In genomic region chr11:88950640-88951250, GRCm38 (mm10) we compare ENCODE assay signal across 26 mouse cellular contexts. TPM values are rescaled to one million over a fixed set of nuclear protein-coding genes. Genes with fewer than 3 reads are reported as not detected.
DNase-seq lines count a peak whose midpoint lies in the region; ATAC-seq and TF ChIP-seq lines count a peak whose summit lies in the region.
"Had no signal": no experiment of that assay in that cellular context is flagged by ENCODE, and none has a peak within 500 bp of the region (broad histone marks: within the 10 kb centered on the region; RNA-seq: fewer than 3 reads in every experiment).

No protein-coding gene starts in this region.

- no peak for TF ChIP-seq CTCF in testis, adult 2 months (IDR thresholded peaks at IDR 0.05; ENCODE audit: control insufficient read depth, insufficient read depth, insufficient replicate concordance, low read depth, low read length)
- no peak for TF ChIP-seq CTCF in stomach, postnatal 0 days (IDR thresholded peaks at IDR 0.05; ENCODE audit: low read depth)

- H3K36me3 ChIP-seq in testis, adult 2 months (ENCODE audit: control insufficient read depth, insufficient read depth, low read length): peaks cover 4% of the 10 kb centered on the region
- H3K36me3 ChIP-seq in embryonic facial prominence, embryonic 10.5 days (replicated peaks): peaks cover 56% of the 10 kb centered on the region
- 0 out of 2 replicates have a peak, but pooled peaks cover 5% of the 10 kb centered on the region for H3K36me3 ChIP-seq in stomach, postnatal 0 days (ENCODE audit: control insufficient read depth, insufficient read depth, low read length)

- 0 out of 2 replicates have a peak overlapping the region, but pooled peaks have one; percentile 26 for H3K27ac ChIP-seq in testis, adult 2 months (ENCODE audit: control insufficient read depth, insufficient read depth, low read depth, low read length)
- H3K27ac ChIP-seq in embryonic facial prominence, embryonic 10.5 days (replicated peaks): 0 out of 2 replicates have a peak overlapping the region, but pooled peaks have one; percentile 30
- H3K27ac ChIP-seq in stomach, postnatal 0 days (replicated peaks): peak overlapping the region; percentile 67
- H3K27ac ChIP-seq: embryonic facial prominence, embryonic 12.5 days; heart, embryonic 10.5 days; hindbrain, embryonic 14.5 days; kidney, postnatal 0 days; midbrain, embryonic 13.5 days; stomach, embryonic 15.5 days had no signal

- WGBS in embryonic facial prominence, embryonic 10.5 days: 90% methylated on average over 13 of the region's 13 CpGs
- WGBS in stomach, postnatal 0 days: 82% methylated on average over 13 of the region's 13 CpGs

- H3K27me3 ChIP-seq in testis, adult 2 months (ENCODE audit: control insufficient read depth, insufficient read depth, low read length): no peaks in the 10 kb centered on the region
- no peaks in the 10 kb centered on the region for H3K27me3 ChIP-seq in embryonic facial prominence, embryonic 10.5 days (replicated peaks; ENCODE audit: low read depth, poor library complexity, severe bottlenecking)
- no peaks in the 10 kb centered on the region for H3K27me3 ChIP-seq in stomach, postnatal 0 days (ENCODE audit: control insufficient read depth, insufficient read depth, low read length)
- H3K27me3 ChIP-seq: embryonic facial prominence, embryonic 12.5 days; midbrain, embryonic 13.5 days; stomach, embryonic 15.5 days had no signal

- TF ChIP-seq POLR2A in testis, adult 2 months (IDR thresholded peaks at IDR 0.05; ENCODE audit: control insufficient read depth, low read depth, low read length): no peak

- 0 out of 2 replicates have a peak overlapping the region, but pooled peaks have one; percentile 13 for H3K9ac ChIP-seq in stomach, postnatal 0 days (ENCODE audit: low read length)
- H3K9ac ChIP-seq: embryonic facial prominence, embryonic 12.5 days; hindbrain, embryonic 14.5 days; midbrain, embryonic 13.5 days; stomach, embryonic 15.5 days had no signal

- peak; percentile 21 for DNase-seq in adrenal gland, adult 2 months
- no peak for DNase-seq in adrenal gland, adult (ENCODE audit: inconsistent age in 2 of 2, low spot score in 1 of 2)
- DNase-seq in testis, postnatal 14 days (ENCODE audit: low spot score): no peak
- DNase-seq in embryonic facial prominence, embryonic 10.5 days (ENCODE audit: low spot score): no peak
- DNase-seq in stomach, postnatal 0 days (ENCODE audit: low spot score): no peak
- DNase-seq in right cerebral cortex, postnatal 4 days: no peak
- no peak for DNase-seq in gastrocnemius, postnatal 36 days
- DNase-seq: adrenal gland, adult 8-10 months; cerebellum, adult 11-12 months; cerebellum, postnatal 36 days; gastrocnemius, postnatal 25 days; heart, postnatal 10 days; lung, adult 18-20 months; lung, postnatal 36 days had no signal

- no peak overlapping the region for H3K4me2 ChIP-seq in stomach, postnatal 0 days (replicated peaks; ENCODE audit: low read depth)
- H3K4me2 ChIP-seq: embryonic facial prominence, embryonic 12.5 days; hindbrain, embryonic 14.5 days; midbrain, embryonic 13.5 days; stomach, embryonic 15.5 days had no signal

- intact Hi-C loops in gastrocnemius, postnatal 36 days (cut with DNase I): loop anchor here (5.0 kb wide), 1 partner anchor 93 kb away; no protein-coding TSS in a partner anchor

- TF ChIP-seq EP300 in stomach, postnatal 0 days (optimal IDR thresholded peaks at IDR 0.05): no peak

- ATAC-seq in stomach, postnatal 0 days (ENCODE audit: low FRiP score, low TSS enrichment): no peak
- ATAC-seq: intestine, postnatal 0 days; midbrain, embryonic 13.5 days had no signal

- no peaks in the 10 kb centered on the region for H3K9me3 ChIP-seq in embryonic facial prominence, embryonic 10.5 days
- H3K9me3 ChIP-seq in stomach, postnatal 0 days (ENCODE audit: control insufficient read depth, low read length): no peaks in the 10 kb centered on the region
- H3K9me3 ChIP-seq: embryonic facial prominence, embryonic 12.5 days; heart, embryonic 10.5 days; midbrain, embryonic 13.5 days; stomach, embryonic 15.5 days had no signal

- no peak overlapping the region for H3K4me3 ChIP-seq in testis, adult 2 months (ENCODE audit: control insufficient read depth, low read depth, low read length)
- no peak overlapping the region for H3K4me3 ChIP-seq in embryonic facial prominence, embryonic 10.5 days
- no peak overlapping the region for H3K4me3 ChIP-seq in stomach, postnatal 0 days (ENCODE audit: low read depth, low read length)
- H3K4me3 ChIP-seq: embryonic facial prominence, embryonic 12.5 days; heart, embryonic 10.5 days; midbrain, embryonic 13.5 days; stomach, embryonic 15.5 days had no signal

- no peaks in the 10 kb centered on the region; the same call in 1 of the 2 replicates for H3K4me1 ChIP-seq in testis, adult 2 months (ENCODE audit: control insufficient read depth, insufficient read depth, low read length)
- H3K4me1 ChIP-seq in embryonic facial prominence, embryonic 10.5 days: peaks cover 26% of the 10 kb centered on the region
- no peaks in the 10 kb centered on the region for H3K4me1 ChIP-seq in stomach, postnatal 0 days (replicated peaks; ENCODE audit: control insufficient read depth, insufficient read depth)
- H3K4me1 ChIP-seq: embryonic facial prominence, embryonic 12.5 days had no signal

RNA-seq across cellular contexts. Expression of gene Scpep1, which starts 4.5 kb away (rescaled TPM):
- total RNA-seq in adrenal gland, adult 2 months (2021): 100 to 1,000 TPM; 168 to 250 TPM
- 25.2 and 37.0 TPM in 2 replicates for polyA plus RNA-seq in adrenal gland, adult 2 months (2012; rRNA removed)
- polyA plus RNA-seq in testis, adult 2 months (2012; rRNA removed): 15.6 and 16.4 TPM in 2 replicates
- polyA plus RNA-seq in embryonic facial prominence, embryonic 10.5 days (2016; fragmentation: Nextera tagmentation; extraction: Ambion mirVana): 72.9 and 77.2 TPM in 2 replicates
- polyA plus RNA-seq in stomach, postnatal 0 days (2015; fragmentation: Nextera tagmentation; extraction: Ambion mirVana): 67.2 and 67.8 TPM in 2 replicates
- total RNA-seq in gastrocnemius, postnatal 36 days (2021): 1 to 10 TPM; 8.4 to 9.0 TPM

RNA-seq across cellular contexts. Expression of gene Elobl, which starts 16.0 kb away (rescaled TPM):
- not detected for total RNA-seq in adrenal gland, adult 2 months (2021)
- 0.17 TPM in 1 of 2 replicates, not detected in the other for polyA plus RNA-seq in adrenal gland, adult 2 months (2012; rRNA removed)
- polyA plus RNA-seq in testis, adult 2 months (2012; rRNA removed): 0.27 and 0.48 TPM in 2 replicates
- polyA plus RNA-seq in embryonic facial prominence, embryonic 10.5 days (2016; fragmentation: Nextera tagmentation; extraction: Ambion mirVana): not detected in 2 replicates
- polyA plus RNA-seq in stomach, postnatal 0 days (2015; fragmentation: Nextera tagmentation; extraction: Ambion mirVana): not detected in 2 replicates
- total RNA-seq in gastrocnemius, postnatal 36 days (2021): not detected
- total RNA-seq: adrenal gland, adult 8-10 months; gastrocnemius, postnatal 25 days; heart, postnatal 10 days; layer of hippocampus, adult 18-20 months; left cerebral cortex, adult 18-20 months; neutrophil, adult 5-6 weeks had no signal
- polyA plus RNA-seq: embryonic facial prominence, embryonic 12.5 days; heart, embryonic 10.5 days; hindbrain, embryonic 14.5 days; intestine, postnatal 0 days; kidney, postnatal 0 days; limb, embryonic 11.5 days; midbrain, embryonic 13.5 days; stomach, embryonic 15.5 days had no signal

RNA-seq across cellular contexts. Expression of gene Coil, which starts 19.3 kb away (rescaled TPM):
- 1 to 10 TPM; 8.4 to 9.6 TPM for total RNA-seq in adrenal gland, adult 2 months (2021)
- 4.2 and 4.8 TPM in 2 replicates for polyA plus RNA-seq in adrenal gland, adult 2 months (2012; rRNA removed)
- polyA plus RNA-seq in testis, adult 2 months (2012; rRNA removed): 98.9 and 101 TPM in 2 replicates
- 26.0 and 27.2 TPM in 2 replicates for polyA plus RNA-seq in embryonic facial prominence, embryonic 10.5 days (2016; fragmentation: Nextera tagmentation; extraction: Ambion mirVana)
- 5.9 and 6.2 TPM in 2 replicates for polyA plus RNA-seq in stomach, postnatal 0 days (2015; fragmentation: Nextera tagmentation; extraction: Ambion mirVana)
- 1 to 10 TPM; 3.3 to 3.8 TPM for total RNA-seq in gastrocnemius, postnatal 36 days (2021)

RNA-seq across cellular contexts. Expression of gene Trim25, which starts 48.4 kb away (rescaled TPM):
- total RNA-seq in adrenal gland, adult 2 months (2021): 100 to 1,000 TPM in 1 of 2 experiments, 10 to 100 TPM in 1; 87.4 to 180 TPM
- 181 and 270 TPM in 2 replicates for polyA plus RNA-seq in adrenal gland, adult 2 months (2012; rRNA removed)
- polyA plus RNA-seq in testis, adult 2 months (2012; rRNA removed): 4.3 and 4.6 TPM in 2 replicates
- polyA plus RNA-seq in embryonic facial prominence, embryonic 10.5 days (2016; fragmentation: Nextera tagmentation; extraction: Ambion mirVana): 2.8 and 3.5 TPM in 2 replicates
- 28.3 and 29.5 TPM in 2 replicates for polyA plus RNA-seq in stomach, postnatal 0 days (2015; fragmentation: Nextera tagmentation; extraction: Ambion mirVana)
- total RNA-seq in gastrocnemius, postnatal 36 days (2021): 1 to 10 TPM; 7.7 to 8.5 TPM
